Comparison of ENCODE assay signal across 9 mouse cellular contexts in genomic region chr16:30069950-30070770, GRCm38 (mm10). TPM values are rescaled to one million over a fixed set of nuclear protein-coding genes. Genes with fewer than 3 reads are reported as not detected.
DNase-seq lines count a peak whose midpoint lies in the region; ATAC-seq and TF ChIP-seq lines count a peak whose summit lies in the region.
"Had no signal": no experiment of that assay in that cellular context is flagged by ENCODE, and none has a peak within 500 bp of the region (broad histone marks: within the 10 kb centered on the region; RNA-seq: fewer than 3 reads in every experiment).

No protein-coding gene starts in this region.

- no peaks in the 10 kb centered on the region for H3K36me3 ChIP-seq in hindbrain, embryonic 16.5 days (ENCODE audit: control insufficient read depth, insufficient read depth, low read length)

- peak overlapping the region; percentile 98 for H3K27ac ChIP-seq in gastrocnemius, adult 2 months
- H3K27ac ChIP-seq in hindbrain, embryonic 16.5 days (ENCODE audit: low read depth, low read length) = peak overlapping the region; percentile 72
- H3K27ac ChIP-seq: macrophage had no signal

- no peaks in the 10 kb centered on the region for H3K9me3 ChIP-seq in hindbrain, embryonic 16.5 days (ENCODE audit: control insufficient read depth, low read length)

- H3K4me2 ChIP-seq in hindbrain, embryonic 16.5 days (ENCODE audit: low read length) = peak overlapping the region; percentile 93

- no peak for TF ChIP-seq CTCF in gastrocnemius, adult 2 months (IDR thresholded peaks at IDR 0.05)

- peak; percentile 81 for ATAC-seq in hindbrain, embryonic 16.5 days
- peak; percentile 40; the same call in 1 of the 2 replicates for ATAC-seq in megakaryocyte-erythroid progenitor cell, adult 5-6 weeks (replicated peaks; ENCODE audit: low FRiP score, low TSS enrichment, poor library complexity, severe bottlenecking)

- peaks cover 20% of the 10 kb centered on the region for H3K27me3 ChIP-seq in hindbrain, embryonic 16.5 days (replicated peaks; ENCODE audit: control insufficient read depth, insufficient read depth, low read length)

- under 1% methylated on average over 51 of the region's 82 CpGs for WGBS in hindbrain, embryonic 16.5 days

- intact Hi-C loops in gastrocnemius, adult 2 months (cut with DNase I) = loop anchor here (2.0 to 5.0 kb wide), 3 partner anchors 102 to 335 kb away; no protein-coding TSS in a partner anchor
- intact Hi-C loops in left cerebral cortex, postnatal 25 days (cut with DNase I) = loop anchor here (1.0 to 10.0 kb wide), 3 partner anchors 118 to 415 kb away; no protein-coding TSS in a partner anchor

- peak; percentile 49 for DNase-seq in R1 (ENCODE audit: low read depth, low spot score)
- DNase-seq in cerebellum, postnatal 14 days = peak; percentile 69 to 76
- peak; percentile 95 for DNase-seq in gastrocnemius, adult 2 months
- DNase-seq in left cerebral cortex, postnatal 25 days (ENCODE audit: low spot score in 2 of 2) = peak; percentile 70
- DNase-seq in skeletal muscle tissue, adult 2 months (ENCODE audit: low read depth, low spot score) = peak; percentile 88
- DNase-seq in yolk sac, embryonic 10.5 days (ENCODE audit: low spot score) = peak; percentile 88

- peaks cover 34% of the 10 kb centered on the region for H3K4me1 ChIP-seq in hindbrain, embryonic 16.5 days (ENCODE audit: control insufficient read depth, insufficient read depth, low read depth, low read length)

- H3K4me3 ChIP-seq in gastrocnemius, adult 2 months = peak overlapping the region; percentile 74
- H3K4me3 ChIP-seq in hindbrain, embryonic 16.5 days (ENCODE audit: low read length) = peak overlapping the region; percentile 53

- peak overlapping the region; percentile 75 for H3K9ac ChIP-seq in hindbrain, embryonic 16.5 days (ENCODE audit: low read depth, low read length)

RNA-seq across cellular contexts. Expression of gene Hes1, which starts 6.0 kb away (rescaled TPM):
- total RNA-seq in gastrocnemius, adult 2 months (2021) = 10 to 100 TPM in 1 of 2 experiments, 1 to 10 TPM in 1; 9.5 to 11.1 TPM
- 8.4 and 8.5 TPM in 2 replicates for polyA plus RNA-seq in hindbrain, embryonic 16.5 days (2015; fragmentation: Nextera tagmentation; extraction: Ambion mirVana)
- 10 to 100 TPM; 13.8 to 16.1 TPM for total RNA-seq in left cerebral cortex, postnatal 25 days (2021)
- 1.5 and 6.9 TPM in 2 replicates for total RNA-seq in megakaryocyte-erythroid progenitor cell, adult 5-6 weeks (2014; fragmentation: Nextera tagmentation)
- 2.9 and 5.1 TPM in 2 replicates for total RNA-seq in megakaryocyte-erythroid progenitor cell, adult 5-6 weeks (2017)
- polyA plus RNA-seq: macrophage had no signal

Comparison
In these comparisons a context has a peak if more than half of its experiments do, and no peak if none do; other contexts are left out.
1. Peak in every context shown above with its lines: DNase-seq, ATAC-seq, H3K4me3 ChIP-seq and H3K27ac ChIP-seq.